Mouse (Mus musculus): ENCODE measurements around the gene Olfr449. TPM values are rescaled to one million over a fixed set of nuclear protein-coding genes. Genes with fewer than 3 reads are reported as not detected.

Gene Olfr449
- total RNA-seq (2012; rRNA removed) (not detected in 2 replicates), total RNA-seq (2014; rRNA removed) (not detected in 2 replicates), polyA plus RNA-seq (2012; ENCODE audit: insufficient read length, low read depth) (not detected in 2 replicates)

- H3K9me3 ChIP-seq (replicated peaks; ENCODE audit: low read length) = no peaks in the 10 kb centered on the region
- no peak within 1 kb of the TSS for H3K4me2 ChIP-seq (ENCODE audit: insufficient read depth, low read depth, poor library complexity, severe bottlenecking)
- no peaks in the 10 kb centered on the region for H3K27me3 ChIP-seq (replicated peaks)
- no peak within 1 kb of the TSS for H3K4me3 ChIP-seq (replicated peaks in 1 of 3; ENCODE audit: low read depth in 2 of 3, low read length in 2 of 3, poor library complexity in 1 of 3)
- DNase-seq (ENCODE audit: extremely low read depth) = no peak
- H3K36me3 ChIP-seq (replicated peaks in 1 of 2; ENCODE audit: control insufficient read depth in 1 of 2, insufficient read depth in 1 of 2, low read length in 1 of 2) = no peaks in the 10 kb centered on the region
- no peaks in the 10 kb centered on the region for H3K79me2 ChIP-seq (replicated peaks; ENCODE audit: control insufficient read depth, extremely low read depth, insufficient read depth, poor library complexity, severe bottlenecking)
- dilution Hi-C loops (cut with MboI; ENCODE audit: extremely low pct_ligation_motif_present, extremely low pct_unique_long_range_greater_than_20kb, low sequenced_read_pairs) (no loop called here), in situ Hi-C loops (cut with MboI; ENCODE audit: low pct_ligation_motif_present, low pct_unique_long_range_greater_than_20kb, low sequenced_read_pairs) (no loop called here)
- H3K27ac ChIP-seq (ENCODE audit: insufficient read depth, low read depth) = no peak within 1 kb of the TSS
- no peak for TF ChIP-seq CHD1 (IDR thresholded peaks at IDR 0.05; ENCODE audit: low read depth, low read length)
- TF ChIP-seq MEF2A (IDR thresholded peaks at IDR 0.05; ENCODE audit: borderline replicate concordance, low read depth, low read length) = no peak
- TF ChIP-seq ELF1 (IDR thresholded peaks at IDR 0.05; ENCODE audit: low read depth, low read length) = no peak
- TF ChIP-seq ZC3H11A (IDR thresholded peaks at IDR 0.05; ENCODE audit: low read depth, low read length) = no peak
- no peak for TF ChIP-seq UBTF (IDR thresholded peaks at IDR 0.05; ENCODE audit: low read depth, low read length)
- TF ChIP-seq BHLHE40 (IDR thresholded peaks at IDR 0.05; ENCODE audit: low read depth, low read length) = no peak
- no peak for TF ChIP-seq KAT2A (IDR thresholded peaks at IDR 0.05; ENCODE audit: insufficient replicate concordance, low read length)
- no peak for TF ChIP-seq MAX (IDR thresholded peaks at IDR 0.05; ENCODE audit: low read length)
- TF ChIP-seq POLR2A (IDR thresholded peaks at IDR 0.05; ENCODE audit: low read depth, low read length) = no peak
- no peak for TF ChIP-seq RCOR1 (conservative IDR thresholded peaks at IDR 0.05; ENCODE audit: low read depth, low read length)
- TF ChIP-seq E2F4 (IDR thresholded peaks at IDR 0.05; ENCODE audit: insufficient replicate concordance, low read depth, low read length) = no peak
- TF ChIP-seq GABPA (IDR thresholded peaks at IDR 0.05; ENCODE audit: insufficient replicate concordance, low read depth, low read length) = no peak
- no peak for TF ChIP-seq ETS1 (conservative IDR thresholded peaks at IDR 0.05; ENCODE audit: low read depth, low read length)
- H3K9ac ChIP-seq (ENCODE audit: insufficient read depth, low read depth) = no peak within 1 kb of the TSS
- H3K4me1 ChIP-seq (ENCODE audit: control insufficient read depth in 1 of 2, insufficient read depth in 2 of 2) = no peaks in the 10 kb centered on the region
These were observed at the start of gene Olfr449 for GRCm38 (mm10) chr6:42834084-42834483. TSS of gene Olfr449 (plus strand) at chr6:42834384.

DNA sequence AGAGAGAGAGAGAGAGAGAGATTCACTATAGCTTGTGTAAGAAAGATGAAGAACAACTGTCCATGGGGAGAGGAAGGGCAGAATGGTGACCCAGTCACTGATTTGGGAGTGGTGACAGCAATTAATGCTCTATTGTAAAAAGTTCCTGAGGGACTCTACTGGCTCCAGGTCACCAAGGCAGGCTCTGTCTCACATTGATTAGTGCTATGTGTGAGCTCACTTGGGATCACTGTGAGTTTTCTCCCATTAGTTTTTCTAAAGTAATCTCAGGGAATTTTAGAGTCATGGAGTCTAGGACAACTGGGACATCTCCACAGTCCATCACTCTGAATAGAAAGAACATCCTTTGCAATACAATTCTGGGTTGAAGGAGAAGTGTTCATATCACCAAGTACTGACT is 49.4 kb upstream of the Olfr449 start, which contains the start of gene Olfr452:
Olfr452 (plus strand) TSS at position 301 of the 400 bp plus-strand sequence.
- in situ Hi-C loops (cut with MboI; ENCODE audit: low pct_ligation_motif_present, low pct_unique_long_range_greater_than_20kb, low sequenced_read_pairs) = no loop called here

More for the DNA sequence above, 49.4 kb upstream of the Olfr449 start, which contains the start of gene Olfr452:
- dilution Hi-C loops (cut with MboI; ENCODE audit: extremely low pct_ligation_motif_present, extremely low pct_unique_long_range_greater_than_20kb, low sequenced_read_pairs) = no loop called here
- TF ChIP-seq IRF4 (IDR thresholded peaks at IDR 0.05; ENCODE audit: low read depth, low read length) (no peak), TCF12 (IDR thresholded peaks at IDR 0.05; ENCODE audit: low read depth, low read length) (no peak), CTCF (conservative IDR thresholded peaks at IDR 0.05 in 1 of 2, IDR thresholded peaks at IDR 0.05 in 1 of 2; ENCODE audit: low read depth in 2 of 2, low read length in 2 of 2) (no peak), SMC3 (IDR thresholded peaks at IDR 0.05; ENCODE audit: low read depth, low read length) (no peak), MAX (IDR thresholded peaks at IDR 0.05; ENCODE audit: low read length) (no peak), ZNF384 (IDR thresholded peaks at IDR 0.05; ENCODE audit: low read depth, low read length) (no peak), HCFC1 (IDR thresholded peaks at IDR 0.05; ENCODE audit: low read depth, low read length) (no peak), RCOR1 (conservative IDR thresholded peaks at IDR 0.05; ENCODE audit: low read depth, low read length) (no peak), MAZ (IDR thresholded peaks at IDR 0.05; ENCODE audit: low read depth, low read length) (no peak), KAT2A (IDR thresholded peaks at IDR 0.05; ENCODE audit: insufficient replicate concordance, low read length) (no peak), UBTF (IDR thresholded peaks at IDR 0.05; ENCODE audit: low read depth, low read length) (no peak), BHLHE40 (IDR thresholded peaks at IDR 0.05; ENCODE audit: low read depth, low read length) (no peak), NELFE (IDR thresholded peaks at IDR 0.05; ENCODE audit: low read depth, low read length) (no peak), EP300 (IDR thresholded peaks at IDR 0.05; ENCODE audit: low read length) (no peak), CHD1 (IDR thresholded peaks at IDR 0.05; ENCODE audit: low read depth, low read length) (no peak), SIN3A (IDR thresholded peaks at IDR 0.05; ENCODE audit: low read length) (no peak), E2F4 (IDR thresholded peaks at IDR 0.05; ENCODE audit: insufficient replicate concordance, low read depth, low read length) (no peak)
- Histone ChIP-seq H3K36me3 (replicated peaks in 1 of 2; ENCODE audit: control insufficient read depth in 1 of 2, insufficient read depth in 1 of 2, low read length in 1 of 2) (no peaks in the 10 kb centered on the region), H3K4me1 (ENCODE audit: control insufficient read depth in 1 of 2, insufficient read depth in 2 of 2) (no peaks in the 10 kb centered on the region), H3K79me2 (replicated peaks; ENCODE audit: control insufficient read depth, extremely low read depth, insufficient read depth, poor library complexity, severe bottlenecking) (no peaks in the 10 kb centered on the region), H3K9me3 (replicated peaks; ENCODE audit: low read length) (no peaks in the 10 kb centered on the region), H3K9ac (ENCODE audit: insufficient read depth, low read depth) (no peak within 1 kb of the TSS), H3K4me2 (ENCODE audit: insufficient read depth, low read depth, poor library complexity, severe bottlenecking) (no peak within 1 kb of the TSS), H3K4me3 (replicated peaks in 1 of 3; ENCODE audit: low read depth in 2 of 3, low read length in 2 of 3, poor library complexity in 1 of 3) (no peak within 1 kb of the TSS), H3K27me3 (replicated peaks) (no peaks in the 10 kb centered on the region), H3K27ac (ENCODE audit: insufficient read depth, low read depth) (no peak within 1 kb of the TSS)
- no peak for DNase-seq (ENCODE audit: extremely low read depth)
